Mouse (Mus musculus): ENCODE results near the gene Plcl1. TPM values are rescaled to one million over a fixed set of nuclear protein-coding genes. Genes with fewer than 3 reads are reported as not detected.
A peak's percentile ranks its signal among the peaks of the same experiment; 100 is the strongest.

The Plcl1 gene
- total RNA-seq, 1 experiment from 2014 or later, result 5.0 TPM

GRCm38 (mm10) chr1:55704707-55705106 lies 299.0 kb downstream of the Plcl1 start:
- DNase-seq, result no peak

GRCm38 (mm10) chr1:55705173-55705572 lies 299.5 kb downstream of the Plcl1 start:
- no peak for DNase-seq

DNA sequence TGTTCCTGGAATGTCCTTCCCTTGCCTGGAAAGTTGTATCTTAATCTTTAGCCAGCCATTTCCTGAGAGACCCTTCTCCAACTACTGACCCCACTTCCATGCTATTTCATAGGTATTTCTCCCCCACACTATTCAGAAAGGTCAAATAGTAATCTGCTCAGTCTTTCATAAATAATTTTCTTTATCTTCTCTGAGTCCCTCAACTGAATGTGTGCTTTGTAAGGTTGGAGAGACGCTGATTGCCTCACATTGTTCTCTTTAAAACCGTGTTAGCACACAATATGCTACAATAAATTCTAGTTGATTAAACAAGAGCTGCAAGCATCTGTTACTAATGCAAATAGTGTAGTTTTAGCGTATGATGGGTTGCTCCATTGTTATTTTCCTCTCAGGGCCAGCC lies 300.0 kb downstream of the Plcl1 start:
- DNase-seq, result no peak

DNA sequence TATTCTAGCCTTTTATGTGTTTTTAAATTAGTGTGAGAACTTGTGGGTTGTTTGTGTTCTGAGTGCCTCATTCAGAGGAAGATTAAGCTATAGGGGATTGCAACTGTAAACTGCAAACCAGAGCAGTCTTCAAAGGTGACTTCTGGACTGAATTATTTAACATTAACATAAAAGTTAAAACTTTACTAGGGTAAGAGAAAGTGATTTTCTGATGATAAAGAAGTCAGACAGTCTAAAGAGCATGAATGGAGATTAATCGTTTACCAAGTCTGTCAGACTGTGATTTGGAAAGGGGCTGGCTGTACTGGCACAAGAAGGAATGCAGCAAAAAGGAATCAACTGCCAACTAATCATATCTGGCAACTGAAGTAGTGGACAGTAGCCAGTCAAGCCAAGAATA lies 301.2 kb downstream of the Plcl1 start:
- DNase-seq, result no peak

- no peak for DNase-seq
Measured at GRCm38 (mm10) chr1:55717283-55717803, 311.6 kb downstream of the Plcl1 start.

DNA sequence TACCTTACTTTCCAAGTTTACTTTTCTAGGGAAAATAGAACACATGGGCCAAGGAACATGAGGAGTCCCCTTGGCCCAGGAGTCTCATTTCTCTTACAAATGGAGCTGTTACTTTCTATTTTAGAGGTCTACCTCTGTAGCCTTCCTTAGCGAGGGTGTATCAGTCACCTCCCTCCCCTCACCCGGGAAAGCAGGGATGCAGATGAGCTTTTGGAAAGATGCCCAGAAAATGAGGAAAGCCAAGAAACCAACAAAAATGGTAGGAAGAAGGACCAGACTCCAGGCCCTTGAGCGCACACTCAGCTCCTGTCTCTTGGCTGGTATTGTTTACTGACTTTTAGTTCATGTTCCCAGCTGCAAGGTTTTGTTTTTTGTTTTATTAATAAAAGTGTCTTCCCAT lies 319.7 kb downstream of the Plcl1 start:
- no peak for DNase-seq

- DNase-seq, result no peak
Measured at GRCm38 (mm10) chr1:55729332-55729731, 323.6 kb downstream of the Plcl1 start.

DNA sequence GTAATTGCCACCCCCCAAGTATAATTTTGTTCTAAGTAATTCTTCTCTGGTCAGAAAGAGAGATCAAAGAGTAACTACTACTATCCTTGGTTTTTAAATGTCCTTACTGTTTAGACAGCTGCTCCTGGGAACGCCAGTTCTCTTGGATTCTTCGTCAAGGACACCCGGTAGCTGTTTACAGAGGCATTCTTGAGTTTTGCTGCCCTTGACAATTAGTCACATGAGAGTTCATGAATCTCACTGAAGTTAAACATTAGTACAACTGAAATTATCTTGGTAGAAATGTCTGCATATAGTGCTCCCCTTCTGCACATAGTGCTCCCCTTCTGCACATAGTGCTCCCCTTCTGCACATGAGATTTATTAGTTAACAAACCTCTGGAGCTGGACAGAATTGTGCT lies 327.2 kb downstream of the Plcl1 start:
- no peak for DNase-seq

DNA sequence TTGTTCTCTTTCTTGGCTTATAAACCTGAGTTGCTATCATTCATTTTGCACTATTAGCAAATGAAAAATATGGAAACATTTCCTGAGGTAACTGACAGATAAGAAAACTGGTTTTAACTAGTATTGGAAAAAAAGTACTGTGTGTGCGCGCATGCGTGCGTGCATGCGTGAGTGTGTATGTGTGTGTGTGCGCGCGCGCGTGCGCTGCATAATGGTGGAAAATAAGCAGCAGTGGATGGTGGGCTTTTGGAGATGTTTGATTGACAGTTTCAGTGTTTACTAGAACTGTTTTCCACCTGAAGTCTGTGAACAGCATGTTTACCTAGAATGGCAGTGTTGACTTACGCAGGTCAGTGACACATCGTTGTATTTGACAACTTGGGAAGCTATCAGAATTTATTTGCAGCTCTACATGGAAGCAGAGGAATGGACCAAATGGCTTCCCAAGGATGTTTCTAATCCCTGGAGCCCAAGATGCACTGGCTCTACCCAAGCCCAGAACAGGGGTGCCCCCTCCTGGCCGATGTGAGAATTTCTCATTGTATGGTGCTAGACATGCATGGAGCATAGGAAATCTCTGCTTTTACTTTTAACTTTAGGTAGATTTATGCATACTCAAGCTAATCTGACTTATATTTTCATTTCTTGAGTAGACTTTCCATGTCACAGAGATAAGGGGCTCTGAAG lies 330.5 kb downstream of the Plcl1 start:
- DNase-seq, result peak; percentile 89

- DNase-seq, result no peak
Measured at GRCm38 (mm10) chr1:55736762-55737288, 331.1 kb downstream of the Plcl1 start.

- no peak for DNase-seq
Measured at GRCm38 (mm10) chr1:55738746-55739365, 333.1 kb downstream of the Plcl1 start.

DNA sequence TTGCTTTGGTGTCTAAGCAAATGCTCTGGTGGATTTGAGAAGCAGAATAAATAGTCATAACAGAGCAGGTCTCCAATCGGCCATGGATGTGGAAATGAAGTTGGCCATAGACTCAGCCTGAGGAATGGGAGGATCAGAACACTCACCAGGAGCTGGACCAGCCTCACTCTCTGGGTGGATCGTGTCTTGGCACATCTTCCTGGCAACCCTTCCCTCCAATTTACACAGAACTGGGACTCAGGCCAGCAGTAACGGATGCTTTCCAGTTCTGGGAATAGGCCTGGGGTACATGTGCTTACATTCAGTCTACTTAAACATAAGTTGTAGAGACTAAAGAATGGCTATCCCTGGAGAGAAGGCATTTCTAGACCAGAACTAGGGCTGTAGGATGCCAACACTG lies 336.2 kb downstream of the Plcl1 start:
- DNase-seq, result no peak

- DNase-seq, result no peak
Measured at GRCm38 (mm10) chr1:55748516-55748915, 342.8 kb downstream of the Plcl1 start.

DNA sequence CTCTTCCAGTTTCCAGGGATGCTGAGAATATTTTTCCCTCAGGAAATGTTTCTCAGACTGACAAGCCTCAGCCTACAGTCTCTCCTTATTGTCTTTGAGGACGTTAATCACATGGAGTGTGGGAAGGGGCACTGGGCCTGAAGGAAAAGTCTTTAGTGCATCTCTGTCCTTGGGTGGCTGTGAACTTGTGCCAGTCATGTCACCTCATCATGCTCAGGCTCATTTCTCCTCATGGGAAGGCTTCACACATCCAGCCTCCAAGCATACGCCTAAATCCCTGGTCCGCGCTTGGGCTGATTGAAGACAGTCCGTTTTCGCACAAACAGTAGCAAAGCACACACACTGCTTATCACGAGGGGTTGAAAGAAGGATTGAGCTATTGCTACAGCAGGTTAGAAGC lies 344.0 kb downstream of the Plcl1 start:
- no peak for DNase-seq

- DNase-seq, result peak; percentile 64
Measured at GRCm38 (mm10) chr1:55755742-55756141, 350.0 kb downstream of the Plcl1 start.

DNA sequence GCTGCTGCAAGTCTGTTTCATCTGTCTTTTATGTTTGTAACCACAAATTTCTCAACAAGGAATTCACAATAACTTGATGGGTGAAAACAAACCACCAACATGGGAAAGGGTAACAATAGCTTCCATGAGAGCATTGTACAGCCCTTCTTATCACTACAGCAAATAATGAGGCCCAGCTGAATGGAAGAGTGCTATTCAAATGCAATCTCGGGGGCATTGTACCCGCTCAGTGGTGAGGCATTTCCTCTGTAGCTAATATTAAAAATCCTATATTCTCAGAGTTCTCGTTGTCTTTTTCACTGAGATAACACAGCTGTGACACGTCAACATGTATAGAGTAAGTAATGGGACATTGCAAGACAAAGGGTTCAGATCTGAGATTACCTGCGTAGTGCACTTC lies 356.6 kb downstream of the Plcl1 start:
- DNase-seq, result no peak

DNA sequence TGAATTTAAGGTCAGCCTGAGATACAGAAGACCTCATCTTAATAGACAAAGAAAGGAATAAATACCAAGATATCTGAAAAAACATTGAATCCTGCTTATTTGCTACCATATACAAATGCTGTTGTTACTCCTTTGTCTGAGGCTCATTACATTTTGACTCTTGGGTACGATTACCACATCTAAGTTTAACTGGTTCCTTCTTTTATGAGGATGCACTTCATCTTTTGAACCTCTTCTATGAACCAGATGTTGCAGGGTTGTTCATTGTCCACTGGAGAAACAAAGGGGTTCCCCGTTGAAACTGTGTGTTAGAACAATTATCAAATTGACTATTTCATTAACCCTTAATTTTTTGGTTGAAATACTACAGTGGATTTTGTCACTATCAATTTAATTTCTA lies 357.4 kb downstream of the Plcl1 start:
- DNase-seq, result no peak

DNA sequence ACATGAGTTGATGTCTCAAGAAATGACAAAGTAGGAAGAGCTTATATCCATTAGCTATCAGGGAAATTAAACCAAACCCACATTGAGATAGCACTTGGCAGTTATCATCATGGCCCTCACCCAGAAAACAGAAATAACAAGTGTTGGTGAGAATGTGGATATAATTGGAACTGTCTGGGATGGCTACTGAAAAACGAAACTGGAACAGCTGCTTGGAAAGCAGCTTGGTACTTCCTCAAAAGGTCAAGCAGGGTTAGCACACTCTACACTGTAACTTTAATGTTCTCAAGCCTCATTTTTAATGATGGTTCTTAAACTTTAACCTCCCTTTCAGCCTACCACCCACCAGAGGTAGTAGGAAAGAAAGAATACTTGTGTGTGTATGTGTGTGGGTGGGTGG lies 361.0 kb downstream of the Plcl1 start:
- no peak for DNase-seq

GRCm38 (mm10) chr1:55770072-55770785 lies 364.5 kb downstream of the Plcl1 start:
- DNase-seq, result no peak

- no peak for DNase-seq
Measured at GRCm38 (mm10) chr1:55792817-55793216, 387.1 kb downstream of the Plcl1 start.

Measured in adrenal gland, postnatal 25 days (tissue).